Mouse (Mus musculus) heart, embryonic 16.5 days (tissue): ENCODE data around the gene Sec16b. TPM values are rescaled to one million over a fixed set of nuclear protein-coding genes. Genes with fewer than 3 reads are reported as not detected.

Experiments
- ATAC-seq: fragments of 200-750 bp; cut with Nextera tagmentation; replicated peaks from 2 replicates; pipeline ENCODE4 v1.8.0; 2017; ENCODE audit warnings: moderate number of reproducible peaks; ENCODE audit not compliant: insufficient read depth, low FRiP score; ENCODE audit errors: extremely low read depth
- H3K27ac ChIP-seq: fragments of 300-500 bp; sonication (generic); 2 replicates; pipeline ENCODE4 v1.5.1; 2014; ENCODE audit warnings: mild to moderate bottlenecking, low read length, control low read depth, moderate library complexity
- H3K27me3 ChIP-seq: fragments of 300-500 bp; sonication (generic); 2 replicates; pipeline ENCODE4 v1.6.1; 2014; ENCODE audit warnings: low read length, mixed read lengths; ENCODE audit not compliant: control insufficient read depth, insufficient read depth
- H3K36me3 ChIP-seq: fragments of 300-500 bp; sonication (generic); 2 replicates; pipeline ENCODE4 v1.6.1; 2014; ENCODE audit not compliant: control insufficient read depth, insufficient read depth
- H3K4me1 ChIP-seq: fragments of 300-500 bp; sonication (generic); 2 replicates; pipeline ENCODE4 v1.6.1; 2014; ENCODE audit warnings: low read length, mixed read lengths; ENCODE audit not compliant: control insufficient read depth, insufficient read depth
- H3K4me2 ChIP-seq: fragments of 300-500 bp; sonication (generic); 2 replicates; pipeline ENCODE4 v1.6.1; 2014; ENCODE audit warnings: low read depth, mild to moderate bottlenecking, control low read depth, low read length
- H3K4me3 ChIP-seq: fragments of 300-500 bp; sonication (generic); 2 replicates; pipeline ENCODE4 v1.5.1; 2014; ENCODE audit warnings: mild to moderate bottlenecking, control low read depth, low read length
- H3K9ac ChIP-seq: fragments of 300-500 bp; sonication (generic); 2 replicates; pipeline ENCODE4 v1.6.1; 2014; ENCODE audit warnings: low read length, control low read depth
- H3K9me3 ChIP-seq: fragments of 300-500 bp; sonication (generic); replicated peaks from 2 replicates; pipeline ENCODE4 v1.6.1; 2016; ENCODE audit warnings: low read length; ENCODE audit not compliant: control insufficient read depth
- WGBS: fragments of 180-500 bp; shearing (Covaris S2); extraction: QIAGEN DNeasy Blood & Tissue Kit; methylation state at CpG from one replicate; pipeline ENCODE4 v1.1.7; 2014; 5-methylcytosine and 5-hydroxymethylcytosine counted together
- polyA plus RNA-seq: library from polyadenylated mRNA; unstranded; fragments of >200 nt; fragmentation: Nextera tagmentation; extraction: Ambion mirVana; gene quantifications from 2 replicates; pipeline ENCODE4 v1.2.1, GENCODE M21; 2015

Gene Sec16b
- polyA plus RNA-seq, 1 experiment from 2014 or later, result 1.2 TPM

DNA sequence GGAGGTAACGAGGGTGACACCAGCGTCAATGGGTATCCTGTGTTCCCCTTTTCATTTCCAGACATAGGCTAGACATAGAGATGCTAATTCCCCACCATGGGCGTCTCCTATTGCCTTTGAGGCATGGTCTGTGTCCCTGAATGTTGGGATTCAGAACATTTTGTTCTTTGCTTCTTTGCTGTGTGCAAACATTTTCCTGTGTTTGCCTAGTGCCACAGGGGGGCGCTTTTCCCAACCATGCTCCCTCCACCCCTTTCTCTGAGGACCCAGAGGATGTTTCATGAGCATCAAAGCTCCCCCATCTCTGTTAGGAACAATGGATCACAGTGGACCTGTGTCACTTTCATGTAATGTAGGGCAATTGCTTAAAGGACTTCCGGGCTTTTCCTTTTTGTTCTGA, 51.6 kb downstream of the Sec16b start:
- 50% methylated on average over 5 of the region's 5 CpGs for WGBS
- no peak overlapping the region for H3K4me2 ChIP-seq
- no peak overlapping the region for H3K27ac ChIP-seq
- H3K27me3 ChIP-seq, result peaks cover 8% of the 10 kb centered on the region; the same call in 1 of the 2 replicates
- H3K36me3 ChIP-seq, result no peaks in the 10 kb centered on the region
- no peaks in the 10 kb centered on the region for H3K9me3 ChIP-seq
- no peak overlapping the region for H3K4me3 ChIP-seq
- no peak for ATAC-seq
- 0 out of 2 replicates have a peak, but pooled peaks cover 2% of the 10 kb centered on the region for H3K4me1 ChIP-seq
- no peak overlapping the region for H3K9ac ChIP-seq

DNA sequence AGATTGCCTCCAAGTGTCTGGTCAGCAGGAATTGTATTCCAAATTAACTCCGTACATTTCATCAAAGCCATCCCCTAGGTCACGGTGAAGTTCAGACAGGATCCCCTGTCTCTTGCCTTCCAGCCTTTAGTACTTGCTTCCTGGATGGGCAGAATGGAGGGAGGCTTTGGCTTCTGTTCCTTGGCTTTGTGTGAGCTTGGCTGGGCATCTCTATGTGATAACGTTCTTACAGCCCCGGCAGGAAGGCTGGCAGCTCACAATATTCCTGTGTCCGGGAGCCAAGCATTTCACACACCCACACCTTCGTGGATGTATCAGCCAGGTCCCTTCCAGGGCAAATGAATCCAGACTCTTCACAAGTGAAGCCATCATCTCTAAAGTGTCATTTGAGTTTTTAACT, 53.5 kb downstream of the Sec16b start:
- Histone ChIP-seq H3K4me2 (no peak overlapping the region), H3K4me1 (0 out of 2 replicates have a peak, but pooled peaks cover 2% of the 10 kb centered on the region), H3K9ac (no peak overlapping the region), H3K36me3 (no peaks in the 10 kb centered on the region), H3K27me3 (0 out of 2 replicates have a peak, but pooled peaks cover 8% of the 10 kb centered on the region), H3K9me3 (no peaks in the 10 kb centered on the region), H3K4me3 (no peak overlapping the region), H3K27ac (no peak overlapping the region)
- 74% methylated on average over 6 of the region's 6 CpGs for WGBS
- ATAC-seq, result no peak

DNA sequence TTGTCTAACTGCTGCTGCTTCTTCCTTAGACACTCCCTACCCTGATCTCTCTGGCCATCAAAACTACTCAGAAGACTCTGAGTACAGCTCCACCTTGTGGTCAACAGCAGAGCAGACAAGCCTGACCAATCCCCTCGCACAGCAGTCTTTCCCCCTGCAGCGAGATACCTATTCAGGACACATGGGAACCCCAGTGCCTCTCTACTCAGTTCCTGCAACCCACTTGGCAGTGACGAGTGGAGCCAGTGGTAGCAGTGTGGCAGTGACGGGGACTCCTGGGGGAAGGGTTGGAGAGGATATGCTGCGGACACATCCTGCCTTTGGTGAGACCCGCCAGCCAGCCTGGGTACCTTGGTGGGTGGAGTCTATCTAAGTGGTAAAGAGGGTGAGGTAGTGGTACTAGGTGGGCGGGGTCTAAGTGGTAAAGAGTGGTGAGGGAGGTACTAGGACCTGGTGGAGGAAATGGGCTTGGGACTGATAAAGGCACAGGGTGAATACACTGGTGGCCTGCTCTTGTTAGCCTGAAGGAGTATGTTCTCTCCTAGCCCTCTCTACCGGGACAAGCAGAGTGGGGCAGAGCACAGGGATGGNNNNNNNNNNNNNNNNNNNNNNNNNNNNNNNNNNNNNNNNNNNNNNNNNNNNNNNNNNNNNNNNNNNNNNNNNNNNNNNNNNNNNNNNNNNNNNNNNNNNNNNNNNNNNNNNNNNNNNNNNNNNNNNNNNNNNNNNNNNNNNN, 54.3 kb downstream of the Sec16b start:
- H3K4me1 ChIP-seq, result 0 out of 2 replicates have a peak, but pooled peaks cover 2% of the 10 kb centered on the region
- H3K36me3 ChIP-seq, result no peaks in the 10 kb centered on the region
- H3K4me3 ChIP-seq, result no peak overlapping the region
- no peaks in the 10 kb centered on the region for H3K9me3 ChIP-seq
- no peak overlapping the region for H3K27ac ChIP-seq
- H3K4me2 ChIP-seq, result no peak overlapping the region
- no peak overlapping the region for H3K9ac ChIP-seq
- 0 out of 2 replicates have a peak, but pooled peaks cover 4% of the 10 kb centered on the region for H3K27me3 ChIP-seq
- ATAC-seq, result peak; percentile 37; the same call in 1 of the 2 replicates
- 15% methylated on average over 8 of the region's 8 CpGs for WGBS

DNA sequence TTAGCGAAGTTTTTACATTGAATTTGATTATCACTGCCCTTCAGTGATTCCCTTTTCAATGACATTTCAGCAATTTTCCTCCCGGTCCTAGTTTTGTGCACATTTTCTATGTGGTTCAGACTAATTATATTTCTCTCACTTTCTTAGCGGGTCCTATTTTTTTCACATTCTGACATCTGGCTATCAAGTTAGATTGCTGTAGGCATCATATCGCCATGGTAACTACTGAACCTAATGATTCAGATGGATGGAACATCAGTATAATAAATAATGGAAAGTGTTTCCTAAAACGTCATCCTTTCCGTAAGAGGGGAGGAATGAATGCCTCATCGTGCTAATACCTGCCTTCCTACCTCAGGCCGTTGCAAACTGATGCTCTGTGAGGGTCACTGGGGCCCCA, 61.3 kb downstream of the Sec16b start:
- H3K27ac ChIP-seq, result no peak overlapping the region
- no peak overlapping the region for H3K4me2 ChIP-seq
- no peaks in the 10 kb centered on the region for H3K4me1 ChIP-seq
- no peaks in the 10 kb centered on the region for H3K27me3 ChIP-seq
- H3K4me3 ChIP-seq, result no peak overlapping the region
- no peak overlapping the region for H3K9ac ChIP-seq
- 82% methylated on average over 8 of the region's 8 CpGs for WGBS
- no peak for ATAC-seq
- H3K36me3 ChIP-seq, result no peaks in the 10 kb centered on the region
- no peaks in the 10 kb centered on the region for H3K9me3 ChIP-seq

DNA sequence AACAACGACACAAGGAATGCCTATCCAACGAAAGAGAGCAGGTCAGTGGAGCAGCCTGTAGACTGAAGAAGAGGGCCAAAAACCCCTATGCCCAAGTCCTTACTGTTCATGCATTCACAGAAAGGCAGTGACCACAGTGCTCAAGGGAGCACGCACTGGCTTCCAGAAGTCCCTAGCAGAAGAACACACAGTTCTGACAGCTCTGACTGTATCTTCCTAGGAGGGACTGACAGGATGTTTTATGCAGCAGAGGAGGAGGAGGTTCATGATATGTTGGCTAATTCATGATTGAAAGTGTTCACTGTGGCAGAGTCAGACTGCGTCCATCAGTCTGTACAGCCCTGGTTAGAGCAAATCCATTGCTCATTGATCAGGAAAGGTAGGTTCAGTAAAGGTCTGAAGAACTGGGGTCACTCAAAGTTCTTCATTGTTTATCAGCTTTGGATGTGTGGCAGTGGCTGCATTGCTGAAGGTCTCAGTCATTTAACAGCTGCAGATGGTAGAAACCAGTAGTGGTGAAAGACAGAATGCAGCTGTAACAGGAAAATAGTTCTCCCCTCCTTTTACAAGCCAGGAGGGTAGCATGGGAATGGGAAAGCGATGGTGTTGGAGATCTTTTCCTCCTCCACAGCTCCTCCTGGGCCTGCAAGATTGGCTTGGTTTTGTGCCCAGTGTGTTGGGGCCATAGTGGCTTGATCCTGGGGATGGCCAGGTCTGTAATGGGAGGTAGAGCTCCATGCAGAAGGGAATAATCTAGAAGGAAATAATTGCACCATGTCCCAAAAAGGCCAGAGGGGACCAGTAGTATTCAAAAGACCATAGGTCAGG, 62.9 kb downstream of the Sec16b start:
- Histone ChIP-seq H3K36me3 (no peaks in the 10 kb centered on the region), H3K9ac (no peak overlapping the region), H3K4me3 (no peak overlapping the region), H3K9me3 (no peaks in the 10 kb centered on the region), H3K27ac (no peak overlapping the region), H3K4me1 (no peaks in the 10 kb centered on the region), H3K27me3 (no peaks in the 10 kb centered on the region), H3K4me2 (no peak overlapping the region)
- no peak for ATAC-seq
- WGBS, result 67% methylated on average over 5 of the region's 5 CpGs

DNA sequence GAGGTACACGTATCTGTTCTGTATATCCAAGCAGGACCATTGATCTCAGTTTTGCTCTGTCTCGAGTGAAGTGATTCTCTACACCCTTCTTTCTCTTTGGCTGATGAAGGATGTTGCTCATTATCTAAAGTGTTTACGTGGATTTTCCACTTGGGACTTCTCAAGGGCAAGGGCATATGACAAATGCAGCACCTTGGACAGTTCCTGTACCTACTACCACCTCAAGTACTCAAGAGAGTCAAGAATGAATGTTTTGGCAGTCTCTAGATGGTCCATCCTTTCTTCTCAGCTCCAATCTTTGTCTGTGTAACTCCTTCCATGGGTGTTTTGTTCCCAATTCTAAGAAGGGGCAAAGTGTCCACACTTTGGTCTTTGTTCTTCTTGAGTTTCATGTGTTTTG, 68.8 kb downstream of the Sec16b start:
- Histone ChIP-seq H3K4me2 (no peak overlapping the region), H3K4me1 (no peaks in the 10 kb centered on the region), H3K9ac (no peak overlapping the region), H3K27me3 (no peaks in the 10 kb centered on the region), H3K27ac (no peak overlapping the region), H3K4me3 (no peak overlapping the region), H3K36me3 (no peaks in the 10 kb centered on the region), H3K9me3 (no peaks in the 10 kb centered on the region)
- no peak for ATAC-seq
- 68% methylated on average over 3 of the region's 3 CpGs for WGBS

DNA sequence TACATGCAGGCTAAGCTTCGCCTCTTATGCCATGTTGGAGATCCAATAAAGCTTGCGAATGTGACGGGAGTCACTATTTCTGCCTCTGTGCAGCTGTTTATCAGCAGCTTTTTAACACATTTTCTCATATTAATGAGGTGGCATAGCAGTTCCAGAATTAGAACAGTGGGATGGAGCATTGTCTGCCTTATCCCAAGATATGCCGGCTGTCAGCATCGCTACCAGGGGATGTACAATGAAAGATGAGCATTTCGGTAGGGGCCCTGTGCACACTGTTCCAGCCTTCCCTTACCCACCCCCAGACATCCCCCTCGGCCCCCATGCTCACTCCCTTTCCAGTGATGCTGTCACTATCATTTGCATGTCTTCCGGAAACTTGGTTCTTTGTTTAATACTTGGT, 71.8 kb downstream of the Sec16b start:
- H3K27me3 ChIP-seq, result no peaks in the 10 kb centered on the region
- H3K27ac ChIP-seq, result no peak overlapping the region
- H3K9me3 ChIP-seq, result no peaks in the 10 kb centered on the region
- no peak overlapping the region for H3K4me2 ChIP-seq
- no peak overlapping the region for H3K9ac ChIP-seq
- no peaks in the 10 kb centered on the region for H3K4me1 ChIP-seq
- H3K4me3 ChIP-seq, result no peak overlapping the region
- ATAC-seq, result no peak
- H3K36me3 ChIP-seq, result no peaks in the 10 kb centered on the region
- 72% methylated on average over 8 of the region's 8 CpGs for WGBS

DNA sequence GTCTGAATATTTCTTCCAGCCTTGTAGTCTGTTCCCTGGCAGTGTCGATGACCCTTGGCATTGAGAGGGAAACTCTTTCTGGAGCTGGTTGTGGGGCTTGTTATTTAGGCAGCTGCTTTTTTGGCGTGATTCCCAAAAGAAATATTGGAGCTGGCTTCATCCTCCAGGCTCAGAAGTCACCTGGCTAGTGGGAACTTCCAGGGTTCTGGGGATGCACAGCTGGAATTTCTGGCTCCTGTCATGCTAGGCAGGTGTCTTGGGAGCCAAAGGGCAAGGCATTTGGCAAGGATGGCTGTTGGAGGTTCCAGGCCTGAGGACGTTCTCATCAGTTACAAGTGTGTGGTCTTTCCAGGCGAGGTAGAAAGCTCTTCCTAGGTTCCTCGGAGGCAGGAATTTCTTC, 80.0 kb downstream of the Sec16b start:
- H3K4me1 ChIP-seq, result no peaks in the 10 kb centered on the region
- no peak overlapping the region for H3K4me2 ChIP-seq
- no peak for ATAC-seq
- no peaks in the 10 kb centered on the region for H3K36me3 ChIP-seq
- 66% methylated on average over 5 of the region's 5 CpGs for WGBS
- H3K9ac ChIP-seq, result no peak overlapping the region
- no peaks in the 10 kb centered on the region for H3K9me3 ChIP-seq
- no peaks in the 10 kb centered on the region for H3K27me3 ChIP-seq
- H3K27ac ChIP-seq, result no peak overlapping the region
- H3K4me3 ChIP-seq, result no peak overlapping the region

DNA sequence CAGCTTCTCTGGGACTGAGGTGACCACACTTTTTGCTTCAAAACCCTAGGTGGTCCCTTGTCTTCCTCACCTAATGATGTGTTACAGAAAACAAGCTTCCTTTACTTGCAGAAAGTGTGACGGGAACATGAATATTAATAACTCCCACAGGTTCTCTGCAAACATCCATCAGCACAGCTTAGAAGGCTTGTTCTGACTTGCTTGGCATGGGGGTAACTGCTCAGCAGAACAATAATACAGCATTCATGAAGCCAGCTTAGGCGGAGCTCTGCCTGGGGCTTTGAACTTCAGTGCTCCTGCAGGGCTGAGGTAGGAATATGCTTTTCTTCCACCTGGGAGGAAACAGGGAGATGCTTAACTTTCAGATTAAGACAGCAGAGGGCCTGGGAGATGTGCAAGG, 85.5 kb downstream of the Sec16b start:
- no peaks in the 10 kb centered on the region for H3K9me3 ChIP-seq
- H3K4me2 ChIP-seq, result no peak overlapping the region
- no peaks in the 10 kb centered on the region for H3K4me1 ChIP-seq
- H3K36me3 ChIP-seq, result no peaks in the 10 kb centered on the region
- no peak overlapping the region for H3K9ac ChIP-seq
- no peak for ATAC-seq
- H3K4me3 ChIP-seq, result no peak overlapping the region
- 63% methylated on average over 2 of the region's 2 CpGs for WGBS
- H3K27ac ChIP-seq, result no peak overlapping the region
- no peaks in the 10 kb centered on the region for H3K27me3 ChIP-seq
